Mouse (Mus musculus) liver, postnatal 0 days (tissue): ENCODE measurements around the gene Hnrnpll. TPM values are rescaled to one million over a fixed set of nuclear protein-coding genes. Genes with fewer than 3 reads are reported as not detected.

Experiments
- ATAC-seq: fragments of 200-750 bp; cut with Nextera tagmentation; 2 replicates; pipeline ENCODE4 v1.8.0; 2017; ENCODE audit warnings: mild to moderate bottlenecking, moderate library complexity
- DNase-seq: peaks from one replicate; pipeline ENCODE4 v3.0.0-alpha.2; 2016
- H3K27ac ChIP-seq: fragments of 300-500 bp; sonication (generic); 2 replicates; pipeline ENCODE4 v1.5.1; 2014; ENCODE audit warnings: antibody characterized with exemption, moderate library complexity, mild to moderate bottlenecking, low read depth
- H3K27me3 ChIP-seq: fragments of 300-500 bp; sonication (generic); 2 replicates; pipeline ENCODE4 v1.6.1; 2014; ENCODE audit warnings: low read length, control low read depth, mixed read lengths; ENCODE audit not compliant: insufficient read depth
- H3K36me3 ChIP-seq: fragments of 300-500 bp; sonication (generic); replicated peaks from 2 replicates; pipeline ENCODE4 v1.6.1; 2014; ENCODE audit warnings: mild to moderate bottlenecking, control low read depth, low read length, moderate library complexity, mixed read lengths; ENCODE audit not compliant: insufficient read depth
- H3K4me1 ChIP-seq: fragments of 300-500 bp; sonication (generic); 2 replicates; pipeline ENCODE4 v1.6.1; 2014; ENCODE audit warnings: antibody characterized with exemption, mild to moderate bottlenecking, control low read depth; ENCODE audit not compliant: insufficient read depth
- H3K4me2 ChIP-seq: fragments of 300-500 bp; sonication (generic); 2 replicates; pipeline ENCODE4 v1.6.1; 2014; ENCODE audit warnings: low read depth, mild to moderate bottlenecking, low read length, moderate library complexity, mixed read lengths
- H3K4me3 ChIP-seq: fragments of 300-500 bp; sonication (generic); 2 replicates; pipeline ENCODE4 v1.5.1; 2014; ENCODE audit warnings: low read depth, low read length
- H3K9ac ChIP-seq: fragments of 300-500 bp; sonication (generic); replicated peaks from 2 replicates; pipeline ENCODE4 v1.6.1; 2014; ENCODE audit warnings: mild to moderate bottlenecking, moderate library complexity
- H3K9me3 ChIP-seq: fragments of 300-500 bp; sonication (generic); 2 replicates; pipeline ENCODE4 v1.6.1; 2016; ENCODE audit warnings: mild to moderate bottlenecking, control low read depth, low read length, mixed read lengths
- CTCF ChIP-seq: sonication (generic); IDR thresholded peaks from 2 replicates; pipeline ENCODE4 v1.5.1; 2016; ENCODE audit warnings: antibody characterized with exemption, low read depth
- EP300 ChIP-seq: IDR thresholded peaks from 2 replicates; pipeline ENCODE4 v1.6.1; 2016; ENCODE audit warnings: antibody characterized with exemption, low read depth, mild to moderate bottlenecking
- WGBS: fragments of 180-500 bp; shearing (Covaris S2); extraction: QIAGEN DNeasy Blood & Tissue Kit; methylation state at CpG from one replicate; pipeline ENCODE4 v1.1.7; 2014; ENCODE audit not compliant: insufficient replicate concordance; 5-methylcytosine and 5-hydroxymethylcytosine counted together
- polyA plus RNA-seq: library from polyadenylated mRNA; unstranded; fragments of >200 nt; fragmentation: Nextera tagmentation; extraction: Ambion mirVana; gene quantifications from 2 replicates; pipeline ENCODE4 v1.2.1, GENCODE M21; 2015

Gene Hnrnpll
- polyA plus RNA-seq, 1 experiment from 2014 or later: 13.4 TPM

DNA sequence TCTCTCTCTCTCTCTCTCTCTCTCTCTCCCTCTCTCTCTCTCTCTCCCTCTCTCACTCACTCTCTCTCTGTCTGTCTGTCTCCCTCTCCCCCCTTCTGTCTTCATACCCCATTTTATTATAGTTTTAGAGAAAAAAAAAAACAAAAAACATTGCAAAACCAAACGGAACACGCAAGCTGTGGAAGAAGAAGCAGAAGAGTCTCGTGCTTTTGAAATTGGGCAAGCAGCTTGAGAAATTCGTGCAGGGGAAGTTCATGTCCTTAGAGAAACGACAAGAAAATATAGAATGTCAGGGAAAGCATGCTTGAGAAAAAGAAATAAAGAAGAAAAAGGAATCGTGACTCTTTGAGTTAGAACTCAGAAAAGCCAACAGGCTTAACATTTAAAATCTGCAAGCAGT lies 21.1 kb upstream of the Hnrnpll start:
- Histone ChIP-seq H3K27me3 (no peaks in the 10 kb centered on the region), H3K4me2 (0 out of 2 replicates have a peak overlapping the region, but pooled peaks have one; percentile 16), H3K4me1 (0 out of 2 replicates have a peak, but pooled peaks cover 4% of the 10 kb centered on the region), H3K9me3 (no peaks in the 10 kb centered on the region), H3K36me3 (no peaks in the 10 kb centered on the region), H3K27ac (peak overlapping the region; percentile 49; the same call in 1 of the 2 replicates), H3K4me3 (no peak overlapping the region), H3K9ac (no peak overlapping the region)
- TF ChIP-seq CTCF (no peak), EP300 (no peak)
- DNase-seq (no peak), ATAC-seq (no peak)
- 50% methylated on average over 6 of the region's 6 CpGs for WGBS

DNA sequence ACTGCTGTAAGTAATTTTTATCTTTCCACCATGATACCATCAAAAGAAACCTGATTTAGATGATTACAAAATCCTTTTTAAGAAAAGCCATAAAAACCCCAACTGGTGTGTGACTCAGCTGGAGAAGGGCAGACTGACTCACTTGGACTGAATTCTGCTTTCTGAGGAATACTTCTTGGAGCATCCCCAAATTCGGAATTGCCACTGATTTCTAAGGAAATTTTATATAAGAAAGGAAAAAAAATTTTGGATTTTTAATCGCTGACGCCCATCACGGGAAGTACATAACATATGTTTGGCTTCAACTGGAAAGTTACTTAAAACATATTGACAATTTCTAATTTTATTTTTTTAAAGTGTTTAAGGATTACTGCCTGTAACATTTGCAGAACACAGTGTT lies 16.6 kb upstream of the Hnrnpll start:
- TF ChIP-seq CTCF: no peak
- no peak for TF ChIP-seq EP300
- no peaks in the 10 kb centered on the region for H3K9me3 ChIP-seq
- ATAC-seq: no peak
- H3K4me2 ChIP-seq: no peak overlapping the region
- no peaks in the 10 kb centered on the region for H3K27me3 ChIP-seq
- no peaks in the 10 kb centered on the region for H3K4me1 ChIP-seq
- no peak for DNase-seq
- H3K27ac ChIP-seq: no peak overlapping the region
- H3K4me3 ChIP-seq: no peak overlapping the region
- no peaks in the 10 kb centered on the region for H3K36me3 ChIP-seq
- WGBS: 84% methylated on average over 4 of the region's 4 CpGs
- no peak overlapping the region for H3K9ac ChIP-seq

DNA sequence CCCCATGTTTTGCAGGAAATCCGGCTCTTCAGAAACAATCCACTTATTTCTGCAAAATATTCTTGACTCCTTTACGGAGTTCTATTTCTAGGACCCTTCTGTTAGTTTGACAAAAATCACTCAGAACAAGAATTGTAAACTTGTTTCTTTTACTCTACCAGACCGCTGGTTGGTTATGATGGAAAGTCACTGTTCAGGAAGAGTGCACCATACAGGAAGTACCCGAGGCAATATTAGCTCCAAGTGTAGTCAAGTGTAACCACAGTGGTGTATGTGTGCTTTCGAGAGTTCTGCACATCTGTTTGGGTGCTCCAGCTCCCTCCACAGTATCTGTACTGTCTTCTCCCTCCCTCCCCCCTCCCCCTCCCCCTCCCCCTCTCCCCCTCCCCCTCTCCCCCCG lies 5.1 kb upstream of the Hnrnpll start:
- Histone ChIP-seq H3K4me2 (no peak overlapping the region), H3K27ac (no peak overlapping the region), H3K4me1 (peaks cover 14% of the 10 kb centered on the region; the same call in 1 of the 2 replicates), H3K27me3 (no peaks in the 10 kb centered on the region), H3K9ac (no peak overlapping the region), H3K9me3 (no peaks in the 10 kb centered on the region), H3K36me3 (no peaks in the 10 kb centered on the region), H3K4me3 (no peak overlapping the region)
- DNase-seq (no peak), ATAC-seq (no peak)
- TF ChIP-seq EP300: no peak
- no peak for TF ChIP-seq CTCF
- 53% methylated on average over 5 of the region's 6 CpGs for WGBS

DNA sequence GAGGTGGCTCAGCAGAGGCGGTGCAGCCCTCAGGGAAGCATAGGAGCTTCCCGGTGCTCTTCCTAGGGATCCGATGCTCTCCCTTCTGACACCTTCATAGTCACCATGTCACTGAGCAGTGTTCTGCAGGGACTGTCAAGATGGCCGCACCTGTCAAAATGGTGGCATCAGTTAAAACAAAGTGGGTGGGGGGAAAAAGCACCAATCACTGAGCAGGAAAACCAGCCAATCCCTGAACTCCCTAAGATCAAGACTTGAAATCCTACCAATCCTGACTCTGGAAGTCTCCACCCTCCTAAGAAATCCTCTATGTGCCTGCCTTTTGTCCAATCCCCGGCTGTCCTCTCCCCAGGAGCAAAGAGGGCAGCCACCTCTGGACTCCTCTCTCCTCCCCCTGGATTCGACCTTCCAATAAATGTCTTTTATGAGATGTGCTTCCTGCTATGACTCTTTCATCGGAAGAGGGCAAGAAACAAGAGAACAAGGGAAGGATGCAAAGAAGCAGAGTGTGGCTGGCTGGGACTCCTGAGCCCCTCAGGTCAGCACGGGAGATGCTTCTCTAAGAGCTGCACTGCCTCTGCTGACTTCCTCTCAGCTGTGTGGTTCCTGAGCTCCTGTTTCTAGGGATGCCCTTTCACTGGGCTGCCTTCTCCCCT lies 1.8 kb upstream of the Hnrnpll start:
- Histone ChIP-seq H3K9me3 (no peaks in the 10 kb centered on the region), H3K27ac (peak overlapping the region; percentile 99; the same call in 1 of the 2 replicates), H3K4me1 (peaks cover 17% of the 10 kb centered on the region; the same call in 1 of the 2 replicates), H3K4me2 (peak overlapping the region; percentile 81), H3K36me3 (no peaks in the 10 kb centered on the region), H3K9ac (no peak overlapping the region), H3K4me3 (0 out of 2 replicates have a peak overlapping the region, but pooled peaks have one; percentile 95), H3K27me3 (no peaks in the 10 kb centered on the region)
- ATAC-seq (no peak), DNase-seq (no peak)
- no peak for TF ChIP-seq EP300
- TF ChIP-seq CTCF: no peak
- WGBS: 74% methylated on average over 8 of the region's 8 CpGs

DNA sequence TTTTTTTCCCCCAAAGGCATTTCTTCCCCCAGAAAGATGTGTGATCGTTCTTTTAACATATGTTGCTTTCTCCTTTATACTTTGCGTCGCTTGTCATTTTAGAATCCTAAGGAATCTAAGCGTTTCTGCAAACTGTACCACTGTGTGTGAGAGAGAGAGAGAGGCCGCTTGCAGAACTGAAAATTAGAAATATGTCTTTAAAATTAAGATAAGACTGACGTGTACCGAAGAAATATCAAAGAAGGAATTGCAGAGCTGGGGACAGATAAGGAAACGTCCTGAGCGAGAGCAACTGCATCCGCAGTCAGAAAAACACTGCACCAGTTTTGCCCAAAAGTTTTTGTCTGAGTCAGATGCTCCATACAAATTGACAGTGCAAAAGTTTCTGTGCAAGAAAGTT lies 1.3 kb upstream of the Hnrnpll start:
- H3K27ac ChIP-seq: peak overlapping the region; percentile 99; the same call in 1 of the 2 replicates
- H3K9me3 ChIP-seq: no peaks in the 10 kb centered on the region
- H3K27me3 ChIP-seq: no peaks in the 10 kb centered on the region
- peak overlapping the region; percentile 81 for H3K4me2 ChIP-seq
- H3K9ac ChIP-seq: no peak overlapping the region
- DNase-seq (no peak), ATAC-seq (no peak)
- WGBS: 55% methylated on average over 10 of the region's 10 CpGs
- peaks cover 18% of the 10 kb centered on the region; the same call in 1 of the 2 replicates for H3K4me1 ChIP-seq
- H3K36me3 ChIP-seq: no peaks in the 10 kb centered on the region
- no peak for TF ChIP-seq CTCF
- TF ChIP-seq EP300: 0 out of 2 replicates have a peak, but pooled peaks have one; percentile 10
- peak overlapping the region; percentile 95; the same call in 1 of the 2 replicates for H3K4me3 ChIP-seq

DNA sequence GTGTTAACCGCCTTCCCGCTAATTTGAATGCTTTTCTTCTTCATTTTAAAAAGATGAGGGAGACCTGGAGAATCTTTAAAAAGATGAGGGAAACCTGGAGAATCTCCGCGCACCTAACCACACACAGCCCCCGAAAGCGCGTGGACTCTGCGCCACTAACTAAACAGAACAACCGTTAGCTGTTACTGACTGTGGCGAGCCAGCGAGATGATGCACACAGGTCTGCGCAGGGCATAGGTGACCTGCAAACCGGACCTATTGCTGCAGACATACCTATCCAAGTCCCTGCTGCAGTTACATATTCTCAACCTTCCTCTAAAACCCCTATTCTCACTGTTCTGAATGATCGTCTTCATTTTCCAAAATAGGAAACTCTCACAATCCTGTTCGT lies 481 bp upstream of the Hnrnpll start:
- H3K9me3 ChIP-seq: no peaks in the 10 kb centered on the region
- no peak for TF ChIP-seq EP300
- TF ChIP-seq CTCF: no peak
- H3K36me3 ChIP-seq: no peaks in the 10 kb centered on the region
- no peaks in the 10 kb centered on the region for H3K27me3 ChIP-seq
- DNase-seq: no peak
- H3K9ac ChIP-seq: peak overlapping the region; percentile 97
- H3K4me2 ChIP-seq: peak overlapping the region; percentile 81
- peak overlapping the region; percentile 95 for H3K4me3 ChIP-seq
- peak; percentile 37 for ATAC-seq
- H3K27ac ChIP-seq: peak overlapping the region; percentile 99
- WGBS: under 1% methylated on average over 15 of the region's 15 CpGs
- peaks cover 19% of the 10 kb centered on the region; the same call in 1 of the 2 replicates for H3K4me1 ChIP-seq
